Mouse (Mus musculus): ENCODE results near the gene Ankrd42.

DNA sequence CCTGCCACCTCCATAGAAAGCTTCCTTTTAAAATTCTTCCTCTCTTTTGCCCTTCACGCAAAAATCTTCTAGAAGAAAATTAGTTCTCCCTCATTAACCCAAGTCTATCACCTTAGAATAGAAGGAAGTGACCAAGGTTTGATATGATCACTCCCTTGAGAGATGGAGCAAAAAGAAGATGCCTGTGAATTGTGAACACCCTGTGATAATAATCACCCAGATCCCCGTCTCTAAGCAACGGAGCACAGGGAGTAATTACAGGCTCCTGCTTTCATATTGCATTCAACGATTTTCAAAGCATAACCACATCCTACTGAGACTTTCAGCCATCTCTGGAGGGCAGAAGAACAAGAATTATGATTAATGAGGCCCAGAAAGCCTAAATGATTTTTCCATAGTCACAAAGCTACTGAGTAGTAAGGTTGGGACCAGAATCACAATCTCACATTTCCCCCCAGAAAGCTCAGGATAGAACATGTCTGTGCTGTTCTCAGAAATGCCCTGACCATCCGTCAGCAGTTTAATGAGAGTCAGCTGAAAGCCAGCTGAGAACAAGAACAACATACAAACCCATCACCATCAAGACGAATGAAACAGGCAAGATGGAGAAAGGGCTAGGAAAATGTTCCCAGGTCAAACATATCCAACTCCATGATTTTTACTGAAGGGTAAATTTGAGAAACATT, 104.4 kb downstream of the Ankrd42 start:
- TF ChIP-seq CTCF (IDR thresholded peaks at IDR 0.05 in 2 of 3, conservative IDR thresholded peaks at IDR 0.05 in 1 of 3; ENCODE audit: control insufficient read depth in 1 of 3, insufficient read depth in 1 of 3, low read depth in 2 of 3, low read length in 3 of 3, poor library complexity in 1 of 3, severe bottlenecking in 1 of 3): no peak
- no peak for TF ChIP-seq MAFK (IDR thresholded peaks at IDR 0.05; ENCODE audit: borderline replicate concordance, low read depth, low read length)
- TF ChIP-seq ZMIZ1 (IDR thresholded peaks at IDR 0.05; ENCODE audit: low read depth, low read length): no peak
- TF ChIP-seq EP300 (IDR thresholded peaks at IDR 0.05; ENCODE audit: low read depth in 1 of 2, low read length in 2 of 2): no peak
- TF ChIP-seq POLR2AphosphoS2 (IDR thresholded peaks at IDR 0.05; ENCODE audit: low read length): no peak
- TF ChIP-seq POLR2A (IDR thresholded peaks at IDR 0.05; ENCODE audit: control insufficient read depth in 1 of 2, insufficient read depth in 1 of 2, low read depth in 1 of 2, low read length in 2 of 2, poor library complexity in 1 of 2): no peak
- no peak for TF ChIP-seq USF1 (IDR thresholded peaks at IDR 0.05; ENCODE audit: low read depth, low read length)
- no peak for TF ChIP-seq JUND (IDR thresholded peaks at IDR 0.05; ENCODE audit: low read depth, low read length)
- TF ChIP-seq SMC3 (IDR thresholded peaks at IDR 0.05; ENCODE audit: low read depth, low read length): no peak
- no peak for TF ChIP-seq MAX (IDR thresholded peaks at IDR 0.05; ENCODE audit: low read length)
- TF ChIP-seq E2F4 (IDR thresholded peaks at IDR 0.05; ENCODE audit: borderline replicate concordance, low read depth, low read length): no peak

All from MEL (cell line).